Mouse (Mus musculus) retina, postnatal 1 day (tissue): ENCODE data around the gene Slc38a9.

Experiments used
- DNase-seq: peaks from one replicate; pipeline ENCODE4 v3.0.0-alpha.2; 2012

Gene Slc38a9

DNA sequence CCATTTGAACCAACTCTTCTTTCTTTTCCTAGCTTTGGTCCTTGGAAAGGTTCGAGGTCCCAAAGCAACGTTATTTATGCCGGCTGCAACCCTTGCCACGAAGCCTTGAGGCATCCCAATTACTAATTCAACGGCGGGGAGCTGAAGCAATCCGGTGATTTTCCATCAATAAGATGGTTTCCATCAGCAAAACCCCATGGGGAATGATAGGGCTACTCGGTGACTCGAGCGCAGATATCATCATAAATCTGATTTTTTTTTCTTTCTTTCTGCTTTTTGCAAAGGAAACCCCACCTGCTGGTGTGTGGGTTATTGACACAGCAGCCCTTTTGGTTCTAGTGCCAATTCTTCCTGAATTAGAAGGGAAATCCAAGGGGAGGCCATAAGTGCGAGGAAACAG, 111.7 kb downstream of the Slc38a9 start:
- no peak for DNase-seq

DNA sequence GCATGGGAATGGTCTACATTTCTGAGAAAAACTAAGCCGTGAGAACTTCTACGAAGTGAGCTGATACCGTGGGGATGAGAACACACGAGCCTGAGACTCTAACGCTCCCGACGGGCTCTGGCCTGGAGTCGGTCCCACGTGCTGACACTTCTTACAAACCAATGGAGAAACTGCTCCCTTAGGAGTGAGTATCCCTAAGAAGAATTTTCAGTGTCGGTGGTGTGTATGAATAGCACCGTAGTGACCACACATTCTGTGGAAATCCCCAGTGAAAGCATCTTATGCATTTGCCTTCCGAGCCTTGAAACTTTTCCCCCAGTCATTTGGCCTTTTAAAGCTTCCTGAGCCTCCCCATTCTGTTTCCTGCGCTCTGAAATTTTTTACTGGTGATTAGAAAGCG, 112.3 kb downstream of the Slc38a9 start:
- DNase-seq: no peak

DNA sequence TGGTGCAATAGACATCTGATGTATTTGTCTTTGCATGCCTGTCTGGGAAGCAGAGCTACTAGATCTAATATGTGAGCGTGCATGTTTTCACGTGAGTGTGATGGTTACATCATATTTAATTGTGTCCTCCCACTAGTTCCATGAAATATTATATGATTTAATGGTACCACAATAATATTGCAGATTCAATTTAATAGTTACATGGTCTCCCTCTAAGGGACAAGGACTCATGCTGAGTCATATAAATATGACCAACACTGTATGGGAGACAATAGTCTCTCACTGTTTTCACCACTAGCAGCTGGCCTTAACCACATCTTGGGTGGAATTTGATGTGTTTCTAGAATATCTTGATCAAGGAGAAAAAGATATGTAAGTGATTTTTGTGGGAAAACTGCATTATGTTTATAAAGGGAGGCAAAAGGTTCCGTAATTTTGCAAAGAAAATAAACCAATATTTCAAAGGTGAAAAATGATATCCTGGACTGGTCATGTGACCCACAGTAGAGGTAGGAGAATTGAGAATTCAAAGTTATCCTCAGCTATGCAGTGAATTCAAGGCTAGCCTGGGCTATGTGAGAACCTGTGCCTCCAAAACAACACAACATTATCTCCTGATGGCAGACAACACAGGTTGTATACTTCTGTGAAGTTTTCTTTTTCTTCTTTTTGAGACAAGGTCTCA, 113.6 kb downstream of the Slc38a9 start:
- DNase-seq: no peak

DNA sequence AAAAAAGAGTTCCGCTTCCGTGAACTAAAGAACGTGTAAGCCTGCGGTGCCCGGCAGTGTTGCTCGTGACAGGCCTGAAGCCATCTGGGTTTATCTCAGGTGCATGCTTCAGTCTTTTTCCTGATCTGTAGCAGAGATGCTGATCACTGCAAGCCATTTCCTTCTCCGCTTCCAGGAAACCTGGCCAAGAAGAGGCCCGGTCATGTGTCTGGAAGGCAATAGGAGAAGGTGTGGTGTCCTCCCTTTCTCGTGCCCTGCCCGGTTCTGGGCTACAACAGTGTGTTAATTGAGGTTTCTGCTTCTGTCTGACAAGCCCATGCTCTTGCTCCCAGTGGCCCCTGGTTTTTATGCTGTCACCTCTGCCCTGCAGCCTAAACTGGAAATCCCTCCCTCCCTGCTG, 115.3 kb downstream of the Slc38a9 start:
- DNase-seq: no peak

DNA sequence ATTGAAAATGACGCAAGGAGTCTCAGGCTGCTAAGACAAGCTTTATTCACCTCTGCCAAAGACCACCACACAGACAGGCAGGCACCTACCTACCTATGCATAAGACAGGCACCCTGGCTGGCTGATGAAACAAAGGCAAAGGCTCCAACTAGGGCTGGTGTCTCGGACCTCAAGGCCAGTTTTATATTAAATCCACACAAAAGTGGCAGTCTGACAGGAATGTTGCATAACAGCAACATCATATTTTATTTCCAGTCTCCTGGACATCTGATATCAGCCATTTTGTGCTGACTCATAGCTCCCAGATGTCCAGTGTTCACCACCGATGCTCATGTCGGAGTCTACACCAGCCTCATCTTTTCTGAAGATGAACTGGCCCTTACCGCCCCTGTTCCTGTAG, 117.9 kb downstream of the Slc38a9 start:
- no peak for DNase-seq

DNA sequence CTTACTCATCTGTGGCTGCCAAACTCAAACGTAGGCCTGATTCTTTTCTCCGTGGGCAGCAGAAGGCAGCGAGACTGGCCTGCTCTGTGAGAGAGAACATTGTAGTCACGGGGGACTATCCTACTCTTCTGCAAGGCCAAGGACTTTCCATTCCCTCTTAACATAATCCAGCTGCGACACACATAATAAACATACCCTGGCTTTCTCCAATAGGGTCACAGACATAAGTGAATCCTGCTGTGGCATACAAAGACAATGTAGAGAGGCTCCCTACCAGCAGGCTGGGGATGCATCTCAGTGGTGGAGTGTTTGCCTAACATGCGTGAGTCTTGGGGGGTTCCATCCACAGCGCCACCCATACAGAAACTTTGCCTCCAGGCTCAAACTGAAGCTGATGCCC, 124.8 kb downstream of the Slc38a9 start:
- DNase-seq: no peak

DNA sequence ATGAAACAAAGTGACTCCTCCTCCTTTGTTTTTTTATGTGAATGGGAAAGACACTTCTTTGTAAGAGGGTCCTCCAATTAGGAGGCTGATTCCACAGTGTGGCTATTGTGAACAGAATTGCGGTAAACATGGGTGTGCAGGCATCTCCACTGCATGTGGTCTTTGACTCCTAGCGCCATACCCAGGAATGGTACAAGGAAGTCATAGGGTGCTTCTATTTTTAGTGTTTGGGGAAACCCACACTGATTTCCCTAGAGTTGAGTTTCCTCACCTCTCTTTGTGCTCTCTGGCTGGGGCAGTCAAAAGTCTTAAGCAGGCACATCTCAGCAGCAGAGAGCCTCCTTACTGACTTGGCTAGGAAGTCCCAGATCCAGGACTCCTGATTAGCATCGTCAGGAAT, 125.6 kb downstream of the Slc38a9 start:
- DNase-seq: peak; percentile 18

DNA sequence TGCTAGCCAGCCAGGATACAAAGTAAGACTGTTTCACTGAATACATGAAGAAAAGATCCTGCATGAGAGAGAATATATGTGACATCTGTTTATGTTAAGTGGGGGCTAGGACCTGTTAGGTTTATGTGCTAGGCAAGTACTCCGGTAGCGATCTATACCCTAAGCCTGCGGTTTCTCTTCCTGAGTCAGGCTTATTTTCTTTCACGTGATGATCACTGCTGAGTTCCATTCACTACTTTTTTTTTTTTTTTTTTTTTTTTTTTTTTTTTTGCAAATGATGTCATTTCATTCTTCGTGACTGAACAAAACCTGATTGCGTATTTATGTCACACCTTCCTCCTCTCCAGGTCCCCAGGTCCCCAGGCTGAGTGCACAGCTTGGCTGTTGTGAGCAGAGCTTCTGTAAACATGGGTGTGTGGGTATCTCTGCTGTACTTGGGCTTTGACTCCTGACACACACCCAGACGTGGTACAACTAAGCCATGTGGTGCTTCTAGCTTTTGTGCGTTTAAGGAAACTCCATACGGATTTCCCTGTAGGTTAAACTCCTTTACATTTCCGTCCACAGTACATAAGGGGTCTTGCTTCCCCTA, 126.5 kb downstream of the Slc38a9 start:
- no peak for DNase-seq
